Mouse (Mus musculus) CH12.LX (cell line): Measurements from ENCODE around the gene C730034F03Rik. TPM values are rescaled to one million over a fixed set of nuclear protein-coding genes. Genes with fewer than 3 reads are reported as not detected.

ENCODE experiments used
- DNase-seq: peaks from one replicate; pipeline ENCODE4 v3.0.0-alpha.2; 2013; ENCODE audit errors: extremely low read depth
- H3K27ac ChIP-seq: 2 replicates; pipeline ENCODE4 v1.5.1; 2012; ENCODE audit warnings: low read depth, mild to moderate bottlenecking, control low read depth, moderate library complexity; ENCODE audit not compliant: insufficient read depth
- H3K27me3 ChIP-seq: replicated peaks from 2 replicates; pipeline ENCODE3; 2012; ENCODE audit warnings: inconsistent platforms
- H3K36me3 ChIP-seq, 2 experiments: replicated peaks in 1 of 2; 2 replicates each; pipeline versions ENCODE3 to v1.6.1; 2012; ENCODE audit warnings: inconsistent platforms in 1 of 2, low read length in 1 of 2, mild to moderate bottlenecking in 1 of 2, mixed read lengths in 1 of 2, moderate library complexity in 1 of 2; ENCODE audit not compliant: control insufficient read depth in 1 of 2, insufficient read depth in 1 of 2
- H3K4me1 ChIP-seq, 2 experiments: 2 replicates each; pipeline ENCODE4 v1.6.1; 2012; ENCODE audit warnings: inconsistent platforms in 1 of 2, moderate library complexity in 1 of 2; ENCODE audit not compliant: insufficient read depth in 2 of 2, control insufficient read depth in 1 of 2
- H3K4me2 ChIP-seq: 2 replicates; pipeline ENCODE4 v1.6.1; 2012; ENCODE audit warnings: low read depth, mild to moderate bottlenecking, control low read depth; ENCODE audit not compliant: poor library complexity, insufficient read depth, severe bottlenecking
- H3K4me3 ChIP-seq, 3 experiments: fragments of 150-350 bp in 1 of 3; sonication (generic) in 1 of 3; replicated peaks in 1 of 3; 2 replicates each; pipeline versions ENCODE3 to v1.5.1; 2011 to 2012; ENCODE audit warnings: low read depth in 2 of 3, low read length in 2 of 3, mild to moderate bottlenecking in 2 of 3, moderate library complexity in 2 of 3, control low read depth in 1 of 3, improper control_type of control experiment in 1 of 3, inconsistent platforms in 1 of 3, mixed read lengths in 1 of 3; ENCODE audit not compliant: poor library complexity in 1 of 3
- H3K79me2 ChIP-seq: replicated peaks from 2 replicates; pipeline ENCODE4 v1.6.1; 2012; ENCODE audit warnings: mild to moderate bottlenecking, moderate library complexity; ENCODE audit not compliant: control insufficient read depth, poor library complexity, insufficient read depth, severe bottlenecking; ENCODE audit errors: extremely low read depth
- H3K9ac ChIP-seq: 2 replicates; pipeline ENCODE4 v1.6.1; 2012; ENCODE audit warnings: low read depth, mild to moderate bottlenecking, control low read depth, moderate library complexity; ENCODE audit not compliant: insufficient read depth
- H3K9me3 ChIP-seq: replicated peaks from 2 replicates; pipeline ENCODE3; 2012; ENCODE audit warnings: low read length, inconsistent platforms, mixed read lengths
- CHD2 ChIP-seq: IDR thresholded peaks from 2 replicates; pipeline ENCODE4 v1.6.1; 2011; ENCODE audit warnings: low read length, improper control_type of control experiment
- CTCF ChIP-seq, 2 experiments: IDR thresholded peaks in 1 of 2; conservative IDR thresholded peaks in 1 of 2; 2 replicates each; pipeline ENCODE4 v1.5.1; 2011 to 2012; ENCODE audit warnings: low read depth in 2 of 2, low read length in 2 of 2, improper control_type of control experiment in 1 of 2, inconsistent platforms in 1 of 2, mild to moderate bottlenecking in 1 of 2, moderate library complexity in 1 of 2
- GABPA ChIP-seq: IDR thresholded peaks from 2 replicates; pipeline ENCODE4 v1.6.1; 2012; ENCODE audit warnings: low read depth, low read length, improper control_type of control experiment, inconsistent platforms; ENCODE audit not compliant: insufficient replicate concordance
- KAT2A ChIP-seq: IDR thresholded peaks from 2 replicates; pipeline ENCODE4 v1.6.1; 2012; ENCODE audit warnings: low read length, improper control_type of control experiment, inconsistent platforms; ENCODE audit not compliant: insufficient replicate concordance
- MAX ChIP-seq: IDR thresholded peaks from 2 replicates; pipeline ENCODE4 v1.6.1; 2011; ENCODE audit warnings: low read length, improper control_type of control experiment
- MAZ ChIP-seq: IDR thresholded peaks from 2 replicates; pipeline ENCODE4 v1.6.1; 2012; ENCODE audit warnings: low read depth, mild to moderate bottlenecking, inconsistent platforms, low read length, improper control_type of control experiment, moderate library complexity
- MEF2A ChIP-seq: IDR thresholded peaks from 2 replicates; pipeline ENCODE4 v1.6.1; 2014; ENCODE audit warnings: low read depth, mild to moderate bottlenecking, inconsistent platforms, low read length, improper control_type of control experiment, borderline replicate concordance
- MYC ChIP-seq: IDR thresholded peaks from 2 replicates; pipeline ENCODE4 v1.6.1; 2011; ENCODE audit warnings: low read depth, mild to moderate bottlenecking, improper control_type of control experiment, low read length
- PAX5 ChIP-seq: IDR thresholded peaks from 2 replicates; pipeline ENCODE4 v1.6.1; 2012; ENCODE audit warnings: low read length, inconsistent platforms, mixed read lengths
- RCOR1 ChIP-seq: conservative IDR thresholded peaks from 2 replicates; pipeline ENCODE4 v1.6.1; 2012; ENCODE audit warnings: low read depth, mild to moderate bottlenecking, inconsistent platforms, low read length, improper control_type of control experiment
- SMC3 ChIP-seq: IDR thresholded peaks from 2 replicates; pipeline ENCODE4 v1.6.1; 2011; ENCODE audit warnings: low read depth, low read length, improper control_type of control experiment
- TCF12 ChIP-seq: IDR thresholded peaks from 2 replicates; pipeline ENCODE4 v1.6.1; 2014; ENCODE audit warnings: low read depth, mild to moderate bottlenecking, inconsistent platforms, low read length, improper control_type of control experiment
- UBTF ChIP-seq: IDR thresholded peaks from 2 replicates; pipeline ENCODE4 v1.6.1; 2012; ENCODE audit warnings: low read depth, mild to moderate bottlenecking, inconsistent platforms, low read length, improper control_type of control experiment, moderate library complexity
- USF2 ChIP-seq: conservative IDR thresholded peaks from 2 replicates; pipeline ENCODE4 v1.6.1; 2011; ENCODE audit warnings: low read depth, low read length, improper control_type of control experiment
- ZC3H11A ChIP-seq: IDR thresholded peaks from 2 replicates; pipeline ENCODE4 v1.6.1; 2012; ENCODE audit warnings: low read depth, mild to moderate bottlenecking, inconsistent platforms, low read length, improper control_type of control experiment
- ZKSCAN1 ChIP-seq: IDR thresholded peaks from 2 replicates; pipeline ENCODE4 v1.6.1; 2012; ENCODE audit warnings: low read depth, inconsistent platforms, low read length, improper control_type of control experiment, borderline replicate concordance
- ZMIZ1 ChIP-seq: IDR thresholded peaks from 2 replicates; pipeline ENCODE4 v1.6.1; 2012; ENCODE audit warnings: low read depth, mild to moderate bottlenecking, inconsistent platforms, low read length, improper control_type of control experiment
- dilution Hi-C: fragments of 300-500 bp; cut with MboI; formaldehyde crosslinking; loops from 2 replicates; pipeline ENCODE4 v1.14.3; 2020; ENCODE audit warnings: low sequenced_read_pairs; ENCODE audit not compliant: extremely low pct_unique_long_range_greater_than_20kb, extremely low pct_ligation_motif_present
- in situ Hi-C: fragments of 300-500 bp; cut with MboI; formaldehyde crosslinking; loops from 3 replicates; pipeline ENCODE4 v1.14.3; 2019; ENCODE audit warnings: low sequenced_read_pairs, low pct_ligation_motif_present, low pct_unique_long_range_greater_than_20kb, mixed read lengths
- polyA plus RNA-seq: library from polyadenylated mRNA; unstranded; fragments of >175 nt; gene quantifications from 2 replicates; pipeline ENCODE4 v1.2.1, GENCODE M21; 2012; ENCODE audit warnings: low read depth; ENCODE audit not compliant: insufficient read length
- total RNA-seq, 2 experiments: library from RNA; depleted of rRNA; stranded (reverse); fragments of 300-350 nt in 1 of 2; fragments of >200 nt in 1 of 2; gene quantifications; 2 replicates each; pipeline ENCODE4 v1.2.3; 2012 to 2014

C730034F03Rik gene
- total and polyA plus RNA-seq, 3 experiments: 0.35 to 3.6 (median 1.1) TPM

- no peak for DNase-seq
These were observed 7.5 kb upstream of the C730034F03Rik start for GRCm38 (mm10) chr15:89421938-89422337.

GRCm38 (mm10) chr15:89424621-89425020 is 4.8 kb upstream of the C730034F03Rik start:
- Histone ChIP-seq H3K27ac (no peak overlapping the region), H3K4me3 (no peak overlapping the region), H3K79me2 (peaks cover 8% of the 10 kb centered on the region; the same call in 1 of the 2 replicates), H3K27me3 (no peaks in the 10 kb centered on the region), H3K9me3 (no peaks in the 10 kb centered on the region), H3K36me3 (peaks cover 40 to 78% of the 10 kb centered on the region in 2 experiments), H3K4me2 (no peak overlapping the region), H3K9ac (no peak overlapping the region), H3K4me1 (peaks cover 0 to 6% of the 10 kb centered on the region in 2 experiments; a peak in 2 of 4 replicates)
- in situ Hi-C loops: loop anchor here (10.0 kb wide), 1 partner anchor 350 kb away; the partner anchor contains the start of gene Trabd
- DNase-seq: no peak
- TF ChIP-seq RCOR1 (no peak), TCF12 (no peak), CHD2 (no peak), MAX (no peak), SMC3 (no peak), ZKSCAN1 (no peak), MYC (no peak), PAX5 (no peak), MEF2A (no peak)
- dilution Hi-C loops: no loop called here

More at GRCm38 (mm10) chr15:89421938-89422337, 7.5 kb upstream of the C730034F03Rik start:
- in situ Hi-C loops: loop anchor here (10.0 kb wide), 1 partner anchor 347 kb away; the partner anchor contains the start of gene Trabd
- H3K9me3 ChIP-seq: no peaks in the 10 kb centered on the region
- no peak overlapping the region for H3K4me3 ChIP-seq
- peaks cover 55 to 90% of the 10 kb centered on the region in 2 experiments for H3K36me3 ChIP-seq
- no peak overlapping the region for H3K9ac ChIP-seq
- no peaks in the 10 kb centered on the region for H3K4me1 ChIP-seq
- no peaks in the 10 kb centered on the region for H3K79me2 ChIP-seq
- no peaks in the 10 kb centered on the region for H3K27me3 ChIP-seq
- no peak overlapping the region for H3K27ac ChIP-seq
- H3K4me2 ChIP-seq: no peak overlapping the region
- TF ChIP-seq MAX (no peak), ZMIZ1 (no peak), ZC3H11A (no peak), USF2 (no peak), CTCF (conservative IDR thresholded peaks at IDR 0.05 in 1 of 2, IDR thresholded peaks at IDR 0.05 in 1 of 2; ENCODE audit: low read depth in 2 of 2, low read length in 2 of 2) (no peak), SMC3 (no peak), KAT2A (no peak), GABPA (no peak), CHD2 (no peak), MAZ (no peak), UBTF (no peak)
- TF ChIP-seq, all 38 proteins: peak for 0
- dilution Hi-C loops: no loop called here
